ENCODE assay signal across 10 mouse cellular contexts in the genomic region with DNA sequence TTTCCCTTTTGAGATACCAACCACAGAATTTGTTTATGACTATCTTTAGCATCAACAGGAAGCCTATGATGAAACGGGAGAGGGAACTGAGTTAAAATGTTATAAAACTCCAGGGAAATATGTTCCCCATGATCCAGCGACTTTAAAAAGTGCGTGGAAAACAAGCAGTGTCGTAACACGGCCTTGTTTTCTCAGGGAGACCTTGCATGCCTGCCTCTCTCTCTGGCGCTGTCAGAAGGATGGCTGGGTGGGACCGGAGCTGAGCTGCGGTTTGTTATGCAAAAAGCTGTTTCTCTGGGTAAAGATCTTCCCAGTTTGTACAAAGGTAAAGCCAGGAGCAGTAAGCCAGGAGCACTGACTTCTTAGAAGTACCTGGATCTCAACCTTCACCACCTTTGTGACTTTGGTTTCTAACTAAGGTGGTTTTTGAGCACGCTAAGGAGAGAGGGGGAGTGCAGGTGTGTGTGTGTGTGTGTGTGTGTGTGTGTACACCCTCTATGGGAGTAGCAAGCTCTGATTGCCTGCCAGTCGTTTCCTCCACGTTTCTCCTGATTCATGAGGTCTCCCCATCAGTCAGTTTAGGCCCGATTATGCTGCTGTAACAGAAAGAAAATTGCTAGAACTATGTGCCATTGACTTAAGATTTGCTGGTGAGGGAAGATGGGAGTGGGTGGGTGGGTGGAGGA.
DNase-seq lines count a peak whose midpoint lies in the region; ATAC-seq and TF ChIP-seq lines count a peak whose summit lies in the region.
"Had no signal": no experiment of that assay in that cellular context is flagged by ENCODE, and none has a peak within 500 bp of the region (broad histone marks: within the 10 kb centered on the region; RNA-seq: fewer than 3 reads in every experiment).

No protein-coding gene starts in this region.

- no peak overlapping the region for H3K4me3 ChIP-seq in left cerebral cortex, adult 2 months
- H3K4me3 ChIP-seq in hindbrain, embryonic 14.5 days (replicated peaks; ENCODE audit: low read length): no peak overlapping the region
- no peak overlapping the region for H3K4me3 ChIP-seq in neural tube, embryonic 15.5 days (replicated peaks)
- H3K4me3 ChIP-seq: forebrain, embryonic 12.5 days had no signal

- no peaks in the 10 kb centered on the region for H3K9me3 ChIP-seq in hindbrain, embryonic 14.5 days (ENCODE audit: control insufficient read depth, low read length)
- no peaks in the 10 kb centered on the region for H3K9me3 ChIP-seq in neural tube, embryonic 15.5 days (replicated peaks)
- H3K9me3 ChIP-seq: forebrain, embryonic 12.5 days had no signal

- WGBS in hindbrain, embryonic 14.5 days: 28% methylated on average over 12 of the region's 12 CpGs
- 23% methylated on average over 12 of the region's 12 CpGs for WGBS in neural tube, embryonic 15.5 days

- peak; percentile 59 to 90 for DNase-seq in adrenal gland, adult (ENCODE audit: inconsistent age in 2 of 2, low spot score in 1 of 2)
- no peak for DNase-seq in adrenal gland, postnatal 4 days (ENCODE audit: low spot score in 2 of 2)
- peak; percentile 6 for DNase-seq in adipocyte (ENCODE audit: low spot score)
- peak; percentile 27 for DNase-seq in lung, postnatal 14 days
- peak; percentile 33 to 55 for DNase-seq in thymus, adult 18-20 months
- no peak for DNase-seq in left cerebral cortex, adult 2 months (ENCODE audit: extremely low spot score in 1 of 2, low spot score in 2 of 2)
- no peak for DNase-seq in hindbrain, embryonic 14.5 days (ENCODE audit: low spot score)
- DNase-seq: cerebellum, adult 2 months had no signal

- H3K4me1 ChIP-seq in hindbrain, embryonic 14.5 days (replicated peaks; ENCODE audit: control insufficient read depth, insufficient read depth, low read length): no peaks in the 10 kb centered on the region
- H3K4me1 ChIP-seq in neural tube, embryonic 15.5 days: no peaks in the 10 kb centered on the region
- H3K4me1 ChIP-seq: forebrain, embryonic 12.5 days had no signal

- no peak for ATAC-seq in hindbrain, embryonic 14.5 days (ENCODE audit: low FRiP score)
- ATAC-seq in neural tube, embryonic 15.5 days (ENCODE audit: low FRiP score): no peak

- no peaks in the 10 kb centered on the region for H3K27me3 ChIP-seq in hindbrain, embryonic 14.5 days (ENCODE audit: control insufficient read depth, insufficient read depth, low read length)
- no peaks in the 10 kb centered on the region for H3K27me3 ChIP-seq in neural tube, embryonic 15.5 days (replicated peaks)
- H3K27me3 ChIP-seq: forebrain, embryonic 12.5 days had no signal

- no peak overlapping the region for H3K27ac ChIP-seq in left cerebral cortex, adult 2 months
- no peak overlapping the region for H3K27ac ChIP-seq in hindbrain, embryonic 14.5 days
- no peak overlapping the region for H3K27ac ChIP-seq in neural tube, embryonic 15.5 days (replicated peaks)
- H3K27ac ChIP-seq: forebrain, embryonic 12.5 days had no signal

- H3K4me2 ChIP-seq in hindbrain, embryonic 14.5 days (replicated peaks): no peak overlapping the region
- H3K4me2 ChIP-seq in neural tube, embryonic 15.5 days: no peak overlapping the region
- H3K4me2 ChIP-seq: forebrain, embryonic 12.5 days had no signal

- intact Hi-C loops in left cerebral cortex, adult 2 months (cut with DNase I): no loop called here

- no peak for TF ChIP-seq CTCF in left cerebral cortex, adult 2 months (IDR thresholded peaks at IDR 0.05)

- H3K9ac ChIP-seq in hindbrain, embryonic 14.5 days: no peak overlapping the region
- no peak overlapping the region for H3K9ac ChIP-seq in neural tube, embryonic 15.5 days (replicated peaks)
- H3K9ac ChIP-seq: forebrain, embryonic 12.5 days had no signal

- H3K36me3 ChIP-seq in hindbrain, embryonic 14.5 days (replicated peaks; ENCODE audit: control insufficient read depth, insufficient read depth): no peaks in the 10 kb centered on the region
- no peaks in the 10 kb centered on the region for H3K36me3 ChIP-seq in neural tube, embryonic 15.5 days
- H3K36me3 ChIP-seq: forebrain, embryonic 12.5 days had no signal

Comparison
In these comparisons a context has a peak if more than half of its experiments do, and no peak if none do; other contexts are left out.
1. DNase-seq: peak in adrenal gland, adult (2 of 2), adipocyte (single experiment), lung, postnatal 14 days (single experiment) and thymus, adult 18-20 months (2 of 2); none in adrenal gland, postnatal 4 days (0 of 2), left cerebral cortex, adult 2 months (0 of 2) and hindbrain, embryonic 14.5 days (single experiment).